Mouse (Mus musculus): Measurements from ENCODE around the gene Slc25a16. TPM values are rescaled to one million over a fixed set of nuclear protein-coding genes. Genes with fewer than 3 reads are reported as not detected.

Gene Slc25a16
- polyA plus RNA-seq, 1 experiment from 2014 or later = 11.3 TPM

GRCm38 (mm10) chr10:62984072-62984471 lies 63.6 kb downstream of the Slc25a16 start:
- Histone ChIP-seq H3K27ac (no peak overlapping the region), H3K9me3 (replicated peaks) (no peaks in the 10 kb centered on the region), H3K4me3 (no peak overlapping the region), H3K36me3 (peaks cover 68% of the 10 kb centered on the region), H3K4me1 (peaks cover 10% of the 10 kb centered on the region), H3K27me3 (ENCODE audit: low read depth, poor library complexity, severe bottlenecking) (no peaks in the 10 kb centered on the region)
- WGBS = 96% methylated on average over 11 of the region's 11 CpGs
- DNase-seq (ENCODE audit: low spot score) = no peak

GRCm38 (mm10) chr10:62984495-62984894 lies 64.1 kb downstream of the Slc25a16 start:
- no peak for DNase-seq (ENCODE audit: low spot score)
- no peaks in the 10 kb centered on the region for H3K9me3 ChIP-seq (replicated peaks)
- peaks cover 72% of the 10 kb centered on the region for H3K36me3 ChIP-seq
- 94% methylated on average over 6 of the region's 6 CpGs for WGBS
- H3K27me3 ChIP-seq (ENCODE audit: low read depth, poor library complexity, severe bottlenecking) = no peaks in the 10 kb centered on the region
- H3K27ac ChIP-seq = no peak overlapping the region
- peaks cover 10% of the 10 kb centered on the region for H3K4me1 ChIP-seq
- H3K4me3 ChIP-seq = no peak overlapping the region

- no peaks in the 10 kb centered on the region for H3K27me3 ChIP-seq (ENCODE audit: low read depth, poor library complexity, severe bottlenecking)
- peak; percentile 59 for DNase-seq (ENCODE audit: low spot score)
- no peak overlapping the region for H3K4me3 ChIP-seq
- H3K36me3 ChIP-seq = peaks cover 97% of the 10 kb centered on the region
- H3K27ac ChIP-seq = no peak overlapping the region
- no peaks in the 10 kb centered on the region for H3K4me1 ChIP-seq
- WGBS = 38% methylated on average over 3 of the region's 3 CpGs
- no peaks in the 10 kb centered on the region for H3K9me3 ChIP-seq (replicated peaks)
Measured at GRCm38 (mm10) chr10:62987341-62987740, 66.9 kb downstream of the Slc25a16 start.

GRCm38 (mm10) chr10:62990636-62991035 lies 70.2 kb downstream of the Slc25a16 start:
- no peaks in the 10 kb centered on the region for H3K4me1 ChIP-seq

GRCm38 (mm10) chr10:62993991-62994390 lies 73.6 kb downstream of the Slc25a16 start:
- DNase-seq (ENCODE audit: low spot score) = no peak
- Histone ChIP-seq H3K9me3 (replicated peaks) (no peaks in the 10 kb centered on the region), H3K27ac (no peak overlapping the region), H3K4me1 (no peaks in the 10 kb centered on the region), H3K27me3 (ENCODE audit: low read depth, poor library complexity, severe bottlenecking) (no peaks in the 10 kb centered on the region), H3K4me3 (no peak overlapping the region), H3K36me3 (peaks cover 97% of the 10 kb centered on the region)
- 89% methylated on average over 8 of the region's 9 CpGs for WGBS

More at GRCm38 (mm10) chr10:62990636-62991035, 70.2 kb downstream of the Slc25a16 start:
- Histone ChIP-seq H3K9me3 (replicated peaks) (no peaks in the 10 kb centered on the region), H3K36me3 (peaks cover 97% of the 10 kb centered on the region), H3K27ac (no peak overlapping the region), H3K27me3 (ENCODE audit: low read depth, poor library complexity, severe bottlenecking) (no peaks in the 10 kb centered on the region), H3K4me3 (no peak overlapping the region)
- 96% methylated on average over 15 of the region's 15 CpGs for WGBS
- no peak for DNase-seq (ENCODE audit: low spot score)

Other genes with a start within 250 kb of the Slc25a16 start
- 1.2 and 1.3 TPM in 2 replicates for gene Stox1, start 194.5 kb upstream of the Slc25a16 start, polyA plus RNA-seq (2016; fragmentation: Nextera tagmentation; extraction: Ambion mirVana)
- gene Ccar1, start 128.3 kb upstream of the Slc25a16 start, polyA plus RNA-seq (2016; fragmentation: Nextera tagmentation; extraction: Ambion mirVana) = 143 and 175 TPM in 2 replicates
- 26.5 and 30.6 TPM in 2 replicates for gene Tet1, start 11.6 kb upstream of the Slc25a16 start, polyA plus RNA-seq (2016; fragmentation: Nextera tagmentation; extraction: Ambion mirVana)
- gene Dna2, start 26.4 kb downstream of the Slc25a16 start, polyA plus RNA-seq (2016; fragmentation: Nextera tagmentation; extraction: Ambion mirVana) = 38.9 and 40.7 TPM in 2 replicates
- 20.5 and 23.9 TPM in 2 replicates for gene Rufy2, start 59.6 kb downstream of the Slc25a16 start, polyA plus RNA-seq (2016; fragmentation: Nextera tagmentation; extraction: Ambion mirVana)
- 162 and 170 TPM in 2 replicates for gene Hnrnph3, start 103.6 kb downstream of the Slc25a16 start, polyA plus RNA-seq (2016; fragmentation: Nextera tagmentation; extraction: Ambion mirVana)
- 0.94 and 1.1 TPM in 2 replicates for gene Pbld2, start 103.7 kb downstream of the Slc25a16 start, polyA plus RNA-seq (2016; fragmentation: Nextera tagmentation; extraction: Ambion mirVana)
- 1.9 and 2.4 TPM in 2 replicates for gene Pbld1, start 139.5 kb downstream of the Slc25a16 start, polyA plus RNA-seq (2016; fragmentation: Nextera tagmentation; extraction: Ambion mirVana)
- gene Atoh7, start 179.0 kb downstream of the Slc25a16 start, polyA plus RNA-seq (2016; fragmentation: Nextera tagmentation; extraction: Ambion mirVana) = 0.14 TPM in 2 replicates

Data from limb, embryonic 10.5 days (tissue).